Mouse (Mus musculus) heart, adult 10 weeks (tissue): ENCODE results near the gene Timm10. TPM values are rescaled to one million over a fixed set of nuclear protein-coding genes. Genes with fewer than 3 reads are reported as not detected.

ENCODE experiments used
- polyA plus RNA-seq: library from polyadenylated mRNA; stranded (reverse); fragments of 350-450 nt; fragmentation: Illumina TruSeq; extraction: RNeasy Lipid Tissue Mini Kit (QIAGEN cat#74804); gene quantifications from one replicate; pipeline ENCODE4 v1.2.3, GENCODE M21; 2014; ENCODE audit warnings: low read depth, low replicate concordance

Timm10 gene
- polyA plus RNA-seq = 113 TPM

DNA sequence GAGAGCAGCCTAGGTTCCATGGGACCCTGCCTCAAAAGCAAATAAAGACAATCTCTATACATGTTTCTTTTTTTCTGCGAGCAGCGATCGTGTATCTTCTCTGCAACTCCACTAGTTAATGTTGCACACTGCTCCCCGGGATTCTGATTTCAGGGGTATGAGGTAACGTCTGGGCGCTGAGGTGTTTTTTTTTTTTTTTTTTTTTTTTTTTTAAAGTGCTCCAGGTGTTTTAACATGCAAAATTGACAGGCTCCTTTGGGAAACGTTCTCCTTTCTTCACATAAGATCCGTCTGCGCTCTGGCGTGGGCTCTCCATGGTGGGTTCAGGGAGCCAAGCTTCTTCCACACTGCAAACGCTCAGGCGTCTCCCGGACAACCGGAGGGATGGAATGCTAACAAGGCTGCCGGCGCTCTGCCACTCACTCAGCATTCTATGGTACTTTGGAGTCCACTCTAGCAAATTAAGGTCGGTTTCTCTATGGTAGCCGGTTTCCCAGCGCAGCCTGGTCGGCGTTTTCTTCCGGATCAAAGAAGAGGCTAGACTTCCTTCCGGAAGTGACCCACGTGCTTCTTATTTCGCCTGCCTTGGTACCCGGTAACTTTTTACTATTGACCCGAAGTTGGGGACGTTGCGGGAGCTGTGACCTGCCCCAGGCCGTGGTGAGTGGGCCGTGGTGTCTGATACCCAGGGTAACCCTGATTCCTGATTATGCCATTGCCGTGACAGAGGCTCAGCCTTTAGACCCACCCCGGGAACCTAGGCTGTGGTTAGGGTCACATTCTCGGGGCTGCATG is at the start of gene Timm10:
TSS of gene Timm10 (plus strand) at position 510 of the 795 bp plus-strand sequence.

DNA sequence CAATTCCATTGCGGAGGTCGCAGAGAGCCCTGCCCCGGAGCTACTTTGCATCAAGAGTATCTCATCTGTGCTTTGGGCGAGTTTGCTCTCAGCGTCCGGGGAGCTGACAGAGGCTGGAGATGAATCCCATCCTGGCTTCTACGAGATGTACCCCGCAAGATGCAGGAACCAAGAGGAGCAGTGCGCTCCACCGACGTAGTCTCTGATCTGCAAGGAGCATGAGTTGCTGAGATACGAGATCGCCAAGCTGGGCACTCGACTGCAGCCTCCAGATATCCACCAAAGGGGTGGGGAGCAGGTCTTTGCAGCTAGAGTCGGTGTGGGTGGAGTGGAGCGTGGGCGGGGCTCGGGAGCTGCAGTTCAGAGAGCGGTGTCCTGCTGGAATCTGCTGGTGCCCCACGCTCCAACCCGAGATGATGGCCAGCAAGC is 28.3 kb upstream of the Timm10 start, which contains the start of gene Ube2l6:
TSS of gene Ube2l6 (plus strand) at position 336 of the 429 bp plus-strand sequence.

GRCm38 (mm10) chr2:84822552-84822951 is 4.2 kb upstream of the Timm10 start, which contains the start of gene Smtnl1:
Smtnl1 (minus strand) TSS chr2:84822652.

GRCm38 (mm10) chr2:84838593-84838949 is 11.8 kb downstream of the Timm10 start, which contains the start of gene Slc43a1:
Slc43a1 (plus strand) TSS chr2:84838850.

Other genes with a start within 250 kb of the Timm10 start
- gene Ctnnd1, start 176.2 kb upstream of the Timm10 start, polyA plus RNA-seq = 50.6 TPM
- gene Btbd18, start 167.9 kb upstream of the Timm10 start, polyA plus RNA-seq = not detected
- 31.5 TPM for gene Selenoh, start 156.2 kb upstream of the Timm10 start, polyA plus RNA-seq
- gene Gm28635, start 149.0 kb upstream of the Timm10 start, polyA plus RNA-seq = not detected
- 15.4 TPM for gene Med19, start 148.6 kb upstream of the Timm10 start, polyA plus RNA-seq
- 102 TPM for gene Tmx2, start 147.9 kb upstream of the Timm10 start, polyA plus RNA-seq
- 53.7 TPM for gene Zdhhc5, start 111.8 kb upstream of the Timm10 start, polyA plus RNA-seq
- 4.6 TPM for gene Clp1, start 99.6 kb upstream of the Timm10 start, polyA plus RNA-seq
- 2.2 TPM for gene Ypel4, start 92.9 kb upstream of the Timm10 start, polyA plus RNA-seq
- gene Gm19426, start 83.3 kb upstream of the Timm10 start, polyA plus RNA-seq = 2.0 TPM
- gene Serping1, start 51.6 kb upstream of the Timm10 start, polyA plus RNA-seq = 157 TPM
- gene Ube2l6, start 28.2 kb upstream of the Timm10 start, polyA plus RNA-seq = 20.4 TPM
- not detected for gene Smtnl1, start 4.3 kb upstream of the Timm10 start, polyA plus RNA-seq
- gene Slc43a1, start 11.9 kb downstream of the Timm10 start, polyA plus RNA-seq = 2.1 TPM
- 1.5 TPM for gene Rtn4rl2, start 59.7 kb downstream of the Timm10 start, polyA plus RNA-seq
- gene Slc43a3, start 109.6 kb downstream of the Timm10 start, polyA plus RNA-seq = 77.8 TPM
- not detected for gene Prg2, start 153.5 kb downstream of the Timm10 start, polyA plus RNA-seq
- not detected for gene Prg3, start 161.2 kb downstream of the Timm10 start, polyA plus RNA-seq
- 57.6 TPM for gene Ssrp1, start 210.2 kb downstream of the Timm10 start, polyA plus RNA-seq
- gene P2rx3, start 210.5 kb downstream of the Timm10 start, polyA plus RNA-seq = 1.2 TPM
- 28.0 TPM for gene Tnks1bp1, start 221.0 kb downstream of the Timm10 start, polyA plus RNA-seq